Mouse (Mus musculus) c-Kit-negative CD71-positive TER-119-positive erythroid progenitor cells, embryonic 14.5 days (primary cell): ENCODE data around the gene Rps6kb1.

Experiments
- DNase-seq: peaks from one replicate; pipeline ENCODE4 v3.0.0-alpha.2; 2013; ENCODE audit warnings: low read depth, low spot score

Gene Rps6kb1

DNA sequence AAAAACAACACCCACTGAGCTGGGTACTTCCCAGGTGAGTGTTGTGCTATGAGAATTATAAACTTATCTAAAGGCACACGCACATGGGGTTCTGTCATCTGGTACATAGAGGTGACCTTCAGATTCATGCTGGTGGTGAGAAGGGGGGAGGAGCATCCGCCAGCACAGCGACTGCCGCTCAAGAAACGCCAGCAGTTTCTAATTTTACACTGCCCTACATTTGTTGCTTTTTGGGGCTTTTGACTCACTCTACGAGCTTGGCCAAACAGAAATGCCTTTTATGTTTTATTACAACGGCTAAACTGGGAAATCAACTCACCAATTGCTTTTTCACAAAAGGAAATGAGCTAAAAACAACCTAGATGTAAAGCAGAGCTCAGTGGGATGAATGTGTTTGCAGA is 71.8 kb downstream of the Rps6kb1 start:
- no peak for DNase-seq

DNA sequence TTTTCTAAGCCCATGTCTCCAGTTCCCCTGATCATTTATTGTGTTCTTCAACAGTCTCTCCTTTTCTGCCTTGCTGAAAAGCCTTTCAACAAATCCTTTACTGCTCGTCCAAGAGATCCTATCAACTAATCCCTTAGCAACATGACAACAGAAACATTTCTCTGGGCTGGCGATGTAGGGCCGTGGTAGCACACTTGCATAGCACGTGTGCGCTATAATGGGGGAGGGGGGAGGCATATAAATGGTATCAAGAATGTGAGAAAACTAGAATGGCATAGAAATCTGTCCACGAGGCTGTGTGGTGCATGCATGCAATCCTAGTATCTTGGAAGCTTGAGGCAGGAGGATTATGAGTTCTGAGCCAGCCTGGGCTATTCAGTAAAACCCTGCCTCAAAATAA is 72.8 kb downstream of the Rps6kb1 start:
- no peak for DNase-seq

- DNase-seq, result no peak
Measured at GRCm38 (mm10) chr11:86468971-86469370, 75.6 kb downstream of the Rps6kb1 start.

- no peak for DNase-seq
Measured at GRCm38 (mm10) chr11:86468345-86468744, 76.3 kb downstream of the Rps6kb1 start.

DNA sequence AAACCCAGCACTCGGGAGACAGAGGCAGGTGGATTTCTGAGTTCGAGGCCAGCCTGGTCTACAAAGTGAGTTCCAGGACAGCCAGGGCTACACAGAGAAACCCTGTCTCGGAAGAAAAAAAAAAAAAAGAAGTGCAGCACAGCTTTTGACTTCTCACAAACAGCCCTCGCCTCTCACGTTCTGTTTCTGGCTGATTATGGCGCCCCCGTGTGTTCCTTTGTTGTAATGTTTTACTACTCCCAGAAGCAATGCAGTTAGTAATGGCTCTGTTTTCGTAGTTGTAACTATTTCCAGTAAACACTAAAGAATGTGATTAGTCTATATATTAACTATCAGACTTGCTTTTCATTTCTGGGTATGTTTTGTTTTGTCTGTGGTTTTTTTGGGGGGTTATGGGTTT is 80.3 kb downstream of the Rps6kb1 start:
- DNase-seq, result peak; percentile 48

- DNase-seq, result no peak
Measured at GRCm38 (mm10) chr11:86462579-86462978, 82.0 kb downstream of the Rps6kb1 start.

- DNase-seq, result no peak
Measured at GRCm38 (mm10) chr11:86458866-86459265, 85.7 kb downstream of the Rps6kb1 start.

DNA sequence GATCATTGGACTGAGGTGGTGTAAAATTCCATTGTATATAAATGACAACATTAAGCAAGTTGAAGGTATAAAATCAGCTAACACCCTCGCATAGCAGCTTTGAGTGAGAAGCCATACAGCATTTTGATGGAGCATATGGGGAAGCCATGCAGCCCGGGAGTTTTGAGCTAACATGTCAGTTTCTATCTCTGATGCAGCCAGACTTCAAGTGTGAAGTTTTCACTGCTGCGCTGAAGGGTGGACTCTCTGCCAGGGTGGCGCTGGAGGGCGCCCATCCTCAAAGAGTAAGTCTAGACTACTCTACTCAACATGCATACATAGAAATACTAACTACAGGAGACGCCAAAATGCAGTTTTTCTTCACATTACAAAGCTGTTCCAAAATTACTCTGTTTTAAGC is 87.1 kb downstream of the Rps6kb1 start:
- DNase-seq, result no peak

GRCm38 (mm10) chr11:86453991-86454390 is 90.6 kb downstream of the Rps6kb1 start:
- no peak for DNase-seq
